Mouse (Mus musculus): ENCODE measurements around the gene Gm42417.

Gm42417 gene

GRCm38 (mm10) chr1:36564101-36564500, 24.9 kb upstream of the Gm42417 start:
- DNase-seq (ENCODE audit: low spot score) = no peak

DNA sequence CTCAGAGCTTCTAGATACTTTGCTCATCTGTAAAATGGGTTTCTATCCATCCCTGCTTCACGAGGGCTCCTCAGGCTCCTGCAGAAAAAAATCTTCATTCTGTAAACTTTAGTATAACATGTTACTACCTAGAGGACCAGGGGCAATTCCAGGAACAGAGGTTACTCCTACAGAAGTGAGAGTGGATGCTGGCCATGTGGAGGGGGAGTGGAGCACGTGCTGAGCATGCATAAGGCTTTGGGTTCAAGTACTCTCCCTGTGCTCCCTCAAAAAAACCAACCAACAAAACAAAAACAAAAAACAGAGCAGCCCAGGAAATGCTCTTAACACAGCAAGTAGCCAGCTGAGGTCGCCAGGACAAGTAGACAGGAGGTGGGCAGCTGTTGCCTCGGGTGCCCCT, 24.4 kb upstream of the Gm42417 start:
- DNase-seq (ENCODE audit: low spot score) = no peak

- no peak for DNase-seq (ENCODE audit: low spot score)
These were observed 24.0 kb upstream of the Gm42417 start for GRCm38 (mm10) chr1:36563197-36563596.

- DNase-seq (ENCODE audit: low spot score) = no peak
These were observed 23.2 kb upstream of the Gm42417 start for GRCm38 (mm10) chr1:36562388-36562787.

DNA sequence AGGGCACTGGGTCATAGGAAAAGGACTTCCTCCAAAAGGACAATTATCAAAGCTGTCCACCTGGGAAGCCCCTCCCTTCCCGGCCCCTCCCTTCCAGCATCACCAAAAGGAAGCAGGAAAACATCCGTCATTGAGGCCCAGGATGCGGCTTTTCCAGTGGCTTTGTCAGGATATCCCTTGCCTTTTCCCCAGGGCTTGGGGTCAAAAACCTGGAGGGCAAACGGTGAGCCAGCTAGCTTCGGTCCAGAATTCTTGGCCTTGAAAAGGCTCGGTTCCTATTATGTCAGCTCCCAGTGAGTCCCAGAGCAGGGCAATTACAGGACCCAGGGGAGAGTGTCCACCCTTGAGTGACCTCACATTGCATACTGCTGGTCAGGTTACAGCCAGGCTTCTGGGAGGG, 21.7 kb upstream of the Gm42417 start:
- DNase-seq (ENCODE audit: low spot score) = no peak

GRCm38 (mm10) chr1:36559888-36560287, 20.7 kb upstream of the Gm42417 start:
- DNase-seq (ENCODE audit: low spot score) = no peak

DNA sequence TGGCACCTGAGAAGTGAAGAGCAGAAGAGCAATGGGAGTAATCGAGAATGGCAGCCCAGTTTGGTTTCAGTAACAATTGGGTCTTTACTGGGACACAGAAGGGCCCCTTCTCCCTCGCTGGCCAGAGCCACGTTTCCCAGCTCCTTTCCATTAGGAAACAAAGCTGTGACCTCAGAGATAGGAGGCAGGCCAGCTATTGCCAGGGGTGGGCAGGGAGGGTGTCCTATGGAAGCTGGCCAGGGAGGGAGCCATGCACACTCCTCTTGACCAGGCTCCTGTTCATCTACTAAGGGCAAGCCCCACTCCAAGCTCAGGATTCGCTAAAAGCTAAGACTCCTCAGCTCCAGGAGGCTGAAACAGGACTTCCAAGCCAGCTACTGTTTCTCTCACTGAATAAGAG, 20.0 kb upstream of the Gm42417 start:
- DNase-seq (ENCODE audit: low spot score) = no peak

DNA sequence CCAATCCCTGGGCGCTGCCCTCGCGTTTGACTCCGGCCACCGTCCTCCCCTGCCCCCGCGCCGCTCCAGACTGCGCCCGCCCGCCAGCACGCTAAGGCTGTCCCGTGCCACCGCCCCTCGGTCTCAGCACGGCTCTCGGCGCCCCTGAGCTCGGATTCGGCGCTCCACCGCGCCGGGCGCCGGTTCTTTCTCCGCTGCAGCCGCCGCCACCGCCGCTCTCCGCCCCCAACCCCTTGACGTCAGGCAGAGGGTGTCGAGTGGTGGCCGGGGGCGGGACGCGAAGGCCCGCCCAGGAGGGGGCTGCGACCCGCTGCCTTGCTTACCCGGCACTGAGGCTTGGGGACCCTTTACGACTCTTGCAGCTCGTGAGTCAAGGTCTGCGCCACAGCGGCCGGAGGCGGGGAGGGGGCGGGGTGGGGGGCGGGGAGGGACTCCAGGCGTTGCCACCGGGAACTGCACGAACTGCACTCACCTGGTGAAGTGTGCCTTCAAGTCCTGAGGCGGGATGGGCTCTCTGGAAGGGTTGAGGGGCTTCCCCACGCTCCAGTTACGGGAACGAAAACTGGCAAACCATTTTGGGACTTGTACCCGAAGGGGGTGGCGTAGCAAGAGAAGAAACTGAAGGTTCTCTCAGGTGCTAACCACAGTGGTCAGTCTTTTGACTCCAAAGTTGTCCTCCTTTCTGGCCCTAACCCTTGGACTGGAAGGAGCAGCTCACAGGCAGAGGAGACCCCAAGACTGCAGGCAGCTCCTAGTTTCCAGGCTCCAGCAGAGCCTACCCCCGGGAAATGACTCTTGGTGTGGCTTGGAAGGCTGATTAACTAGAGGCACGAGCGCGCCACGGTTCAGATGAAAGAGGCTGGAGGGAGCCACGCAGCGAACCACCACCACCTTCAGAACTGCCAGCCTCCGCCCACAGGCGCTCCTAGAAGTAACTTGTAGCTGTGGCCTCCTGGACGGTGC, 19.1 kb upstream of the Gm42417 start, which contains the start of gene Sema4c:
Sema4c (minus strand) TSS at position 319 of the 963 bp plus-strand sequence.
- DNase-seq (ENCODE audit: low spot score) = peak; percentile 72

DNA sequence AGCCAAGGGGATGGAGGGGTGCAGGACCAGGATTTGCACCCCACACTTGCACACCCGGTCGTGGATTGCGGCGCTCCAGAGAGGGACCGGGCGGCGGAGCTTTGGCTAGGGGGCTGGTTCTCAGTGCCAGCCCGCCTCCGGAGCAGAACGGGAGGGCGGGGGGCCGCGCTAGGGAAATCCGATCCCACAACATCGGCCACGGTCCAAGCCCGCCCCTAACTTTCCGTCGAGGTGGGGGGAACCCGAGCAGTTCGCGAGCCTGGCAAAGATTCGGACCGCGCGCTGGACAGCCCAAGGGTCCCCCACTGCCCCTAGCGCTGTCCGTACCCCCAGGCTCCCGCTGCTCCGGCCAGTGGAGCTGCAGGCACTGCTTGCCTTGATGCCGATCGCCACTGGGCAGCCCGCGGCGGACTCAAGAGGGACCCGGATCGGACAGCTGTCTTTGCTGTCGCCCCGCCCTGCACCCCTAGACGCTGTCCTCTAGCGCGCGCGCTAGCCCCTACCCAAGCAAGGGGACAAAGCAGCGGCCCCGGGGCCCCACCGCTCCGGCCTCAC, 18.3 kb upstream of the Gm42417 start:
- DNase-seq (ENCODE audit: low spot score) = peak; percentile 82

- DNase-seq (ENCODE audit: low spot score) = peak; percentile 95
These were observed 17.6 kb upstream of the Gm42417 start for GRCm38 (mm10) chr1:36556553-36557456.

- DNase-seq (ENCODE audit: low spot score) = no peak
These were observed 16.7 kb upstream of the Gm42417 start for GRCm38 (mm10) chr1:36555798-36556395.

DNA sequence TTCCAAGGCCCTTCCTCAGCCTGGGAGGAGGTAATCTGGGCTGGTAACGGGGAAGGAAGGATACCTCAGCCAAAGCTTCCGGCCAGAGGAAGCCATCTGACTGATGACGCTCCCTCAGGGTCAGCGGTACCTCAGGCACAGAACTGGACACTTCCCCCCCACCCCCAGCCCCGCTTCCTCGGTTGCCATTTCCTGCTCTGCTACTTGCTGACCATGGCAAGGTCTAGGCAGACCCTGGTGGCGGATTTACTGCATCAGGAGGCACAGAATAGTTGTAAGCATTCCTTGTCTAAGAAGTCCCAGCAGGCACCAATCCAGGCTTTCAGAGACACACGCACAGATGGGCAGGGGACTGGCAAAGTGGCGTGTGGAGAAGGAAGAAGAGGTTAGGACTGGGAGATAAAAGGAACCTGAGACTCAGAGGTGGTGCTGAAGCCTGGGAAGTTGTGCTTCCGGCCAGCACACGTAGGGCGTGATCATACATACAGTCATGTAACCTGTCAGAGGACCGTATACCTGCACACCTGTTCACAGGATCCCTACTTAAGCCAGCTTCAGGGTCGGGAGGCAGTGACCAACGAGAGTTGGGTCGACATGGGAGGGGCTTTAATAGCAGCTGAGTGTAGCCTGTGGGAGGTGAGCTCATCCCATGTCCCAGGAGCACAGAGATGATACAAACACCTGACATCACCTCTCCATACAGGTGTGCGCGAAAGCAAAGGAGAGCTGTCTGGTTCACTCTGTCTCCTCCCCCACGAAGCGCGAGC, 15.6 kb upstream of the Gm42417 start:
- no peak for DNase-seq (ENCODE audit: low spot score)

GRCm38 (mm10) chr1:36552506-36552905, 13.3 kb upstream of the Gm42417 start:
- DNase-seq (ENCODE audit: low spot score) = no peak

- DNase-seq (ENCODE audit: low spot score) = no peak
These were observed 12.7 kb upstream of the Gm42417 start for GRCm38 (mm10) chr1:36551904-36552303.

- no peak for DNase-seq (ENCODE audit: low spot score)
These were observed 11.0 kb upstream of the Gm42417 start for GRCm38 (mm10) chr1:36550075-36550863.

DNA sequence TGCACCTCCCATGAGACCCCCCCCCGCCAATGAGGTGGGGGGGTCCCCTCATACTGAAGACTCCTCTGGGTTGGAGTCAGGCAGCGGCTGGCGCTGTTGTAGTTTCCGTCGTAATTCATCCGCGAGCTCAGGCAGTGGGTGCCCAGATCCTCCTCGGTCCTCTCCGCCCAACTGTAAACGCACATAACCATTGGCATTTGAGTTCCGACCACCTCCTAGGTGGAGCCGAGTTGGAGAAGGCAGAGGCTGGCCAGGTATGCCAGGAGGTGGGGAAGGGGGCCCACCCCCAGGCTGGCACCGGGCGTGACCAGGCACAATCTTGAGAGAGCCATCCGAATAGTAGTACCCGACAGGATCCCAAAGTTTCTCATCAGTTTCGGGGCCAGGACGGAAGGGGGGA, 10.3 kb upstream of the Gm42417 start:
- DNase-seq (ENCODE audit: low spot score) = no peak

- no peak for DNase-seq (ENCODE audit: low spot score)
These were observed 9.5 kb upstream of the Gm42417 start for GRCm38 (mm10) chr1:36548771-36549170.

- DNase-seq (ENCODE audit: low spot score) = peak; percentile 61
These were observed 8.9 kb upstream of the Gm42417 start for GRCm38 (mm10) chr1:36547981-36548598.

GRCm38 (mm10) chr1:36546888-36547471, 7.8 kb upstream of the Gm42417 start, which contains the start of gene Ankrd39:
TSS of gene Ankrd39 (minus strand) at chr1:36547445.
- DNase-seq (ENCODE audit: low spot score) = peak; percentile 91
